Mouse (Mus musculus) bone marrow, adult 2 months (tissue): ENCODE results near the gene Dnaja3.

Experiments
- CTCF ChIP-seq: fragments of 200-500 bp; IDR thresholded peaks from 2 replicates; pipeline ENCODE4 v1.5.1; 2011; ENCODE audit warnings: low read length, control low read depth; ENCODE audit not compliant: control insufficient read depth, insufficient read depth
- POLR2A ChIP-seq: fragments of 200-500 bp; IDR thresholded peaks from 2 replicates; pipeline ENCODE4 v1.6.1; 2011; ENCODE audit warnings: low read depth, mild to moderate bottlenecking, control low read depth, low read length, borderline replicate concordance; ENCODE audit not compliant: control insufficient read depth

DNA sequence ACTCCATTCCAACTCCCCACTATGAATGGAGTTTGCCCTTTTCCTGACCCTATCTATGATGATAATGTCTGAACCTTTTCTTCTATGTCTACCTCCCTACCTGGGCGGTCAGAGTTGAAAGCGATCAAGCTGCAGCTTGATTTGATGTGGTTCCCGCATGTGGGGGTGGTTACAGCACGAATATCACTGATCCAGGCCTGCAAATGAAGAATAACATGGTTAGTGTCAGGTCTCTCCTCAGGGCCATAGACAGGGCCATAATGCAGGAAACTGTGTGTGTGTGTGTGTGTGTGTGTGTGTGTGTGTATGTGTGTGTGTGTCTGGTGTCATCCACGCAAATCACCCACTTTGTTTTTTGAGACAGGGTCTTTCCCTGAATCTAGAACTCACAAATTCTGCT is 37.0 kb downstream of the Dnaja3 start:
- no peak for TF ChIP-seq CTCF
- no peak for TF ChIP-seq POLR2A
